Mouse (Mus musculus): ENCODE measurements around the gene Alkbh1.

Alkbh1 gene

GRCm38 (mm10) chr12:87379496-87379895 lies 64.3 kb downstream of the Alkbh1 start:
- DNase-seq: no peak

Measured in thymus, postnatal 36 days (tissue).